Mouse (Mus musculus) small intestine, adult 2 months (tissue): ENCODE data around the gene Numb.

ENCODE experiments used
- CTCF ChIP-seq: fragments of 200-500 bp; IDR thresholded peaks from 2 replicates; pipeline ENCODE4 v1.5.1; 2012; ENCODE audit warnings: low read depth, mild to moderate bottlenecking, control low read depth, inconsistent platforms, low read length, moderate library complexity, mixed read lengths; ENCODE audit not compliant: insufficient replicate concordance, insufficient read length; ENCODE audit errors: extremely low read depth
- POLR2A ChIP-seq: fragments of 200-500 bp; IDR thresholded peaks from 2 replicates; pipeline ENCODE4 v1.6.1; 2012; ENCODE audit warnings: low read depth, mild to moderate bottlenecking, control low read depth, inconsistent platforms, low read length, moderate library complexity

- TF ChIP-seq CTCF (no peak), POLR2A (no peak)
Observed at GRCm38 (mm10) chr12:83924332-83924731, 2.6 kb upstream of the Numb start.
